Mouse (Mus musculus): ENCODE measurements around the gene Ifne. TPM values are rescaled to one million over a fixed set of nuclear protein-coding genes. Genes with fewer than 3 reads are reported as not detected.

The Ifne gene
- total and polyA plus RNA-seq, 3 experiments: not detected

DNA sequence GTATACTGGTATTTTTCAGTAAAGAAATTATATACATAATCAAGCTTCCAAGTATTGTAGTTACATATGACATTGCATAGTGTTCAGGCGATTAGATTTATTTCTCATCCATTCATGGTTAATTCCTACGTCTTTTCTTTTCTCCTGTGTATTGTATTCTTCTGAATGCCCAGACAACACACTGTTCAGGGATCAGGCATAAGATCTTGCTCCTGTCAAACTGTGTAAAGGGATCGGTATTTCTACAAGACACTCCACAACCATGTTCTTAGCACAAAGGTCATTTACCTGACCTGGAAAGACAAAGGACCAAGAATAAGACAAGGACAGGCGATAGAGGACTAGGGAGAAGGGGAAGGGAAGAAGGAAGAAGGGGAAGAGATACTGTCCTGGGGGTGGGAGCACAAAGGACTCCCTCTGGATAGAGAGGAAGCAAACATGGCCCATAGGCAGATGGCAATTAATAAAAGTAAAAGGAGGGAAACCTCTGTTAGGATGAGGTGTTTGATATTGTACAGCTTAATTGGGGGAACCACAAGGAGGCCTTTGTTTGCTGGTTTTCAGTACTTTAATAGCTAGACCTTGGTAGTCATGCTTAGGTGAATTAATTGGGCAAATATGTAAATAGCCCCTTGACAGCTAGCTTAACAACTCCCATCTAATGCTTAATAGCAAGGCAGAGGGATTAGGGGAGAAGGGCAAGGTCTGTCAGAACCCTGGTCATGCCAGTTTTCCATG is 28.8 kb downstream of the Ifne start:
- no peak for TF ChIP-seq KAT2A (conservative IDR thresholded peaks at IDR 0.05; ENCODE audit: low read depth, low read length)
- TF ChIP-seq SMC3 (IDR thresholded peaks at IDR 0.05; ENCODE audit: low read depth, low read length): no peak
- no peak for TF ChIP-seq ZNF384 (IDR thresholded peaks at IDR 0.05; ENCODE audit: low read depth, low read length)
- no peak for TF ChIP-seq BHLHE40 (IDR thresholded peaks at IDR 0.05; ENCODE audit: borderline replicate concordance, low read depth, low read length)
- no peak for TF ChIP-seq POLR2AphosphoS5 (IDR thresholded peaks at IDR 0.05; ENCODE audit: borderline replicate concordance, low read depth, low read length)
- TF ChIP-seq CHD2 (IDR thresholded peaks at IDR 0.05; ENCODE audit: low read length): no peak
- no peak for TF ChIP-seq MXI1 (IDR thresholded peaks at IDR 0.05; ENCODE audit: low read depth, low read length)
- no peak for TF ChIP-seq ETS1 (IDR thresholded peaks at IDR 0.05; ENCODE audit: low read depth, low read length)
- TF ChIP-seq RCOR1 (IDR thresholded peaks at IDR 0.05; ENCODE audit: low read depth, low read length): no peak
- TF ChIP-seq NRF1 (IDR thresholded peaks at IDR 0.05; ENCODE audit: insufficient read depth, low read depth, low read length, poor library complexity, severe bottlenecking): no peak
- no peak for TF ChIP-seq RAD21 (IDR thresholded peaks at IDR 0.05; ENCODE audit: low read depth, low read length)
- no peak for TF ChIP-seq ELF1 (IDR thresholded peaks at IDR 0.05; ENCODE audit: low read depth, low read length)
- TF ChIP-seq USF2 (IDR thresholded peaks at IDR 0.05; ENCODE audit: borderline replicate concordance in 1 of 2, insufficient read depth in 1 of 2, low read depth in 1 of 2, low read length in 2 of 2): no peak
- no peak for TF ChIP-seq UBTF (IDR thresholded peaks at IDR 0.05; ENCODE audit: borderline replicate concordance, insufficient read depth, low read depth, low read length)
- TF ChIP-seq POLR2A (IDR thresholded peaks at IDR 0.05; ENCODE audit: control insufficient read depth in 1 of 2, insufficient read depth in 1 of 2, low read depth in 1 of 2, low read length in 2 of 2, poor library complexity in 1 of 2): no peak
- no peak for TF ChIP-seq ZMIZ1 (IDR thresholded peaks at IDR 0.05; ENCODE audit: low read depth, low read length)
- no peaks in the 10 kb centered on the region for H3K79me2 ChIP-seq (ENCODE audit: control insufficient read depth, insufficient read depth, low read length, poor library complexity)
- no peak overlapping the region for H3K9ac ChIP-seq (ENCODE audit: control insufficient read depth, low read depth, low read length, poor library complexity, severe bottlenecking)
- no peaks in the 10 kb centered on the region for H3K36me3 ChIP-seq (ENCODE audit: control insufficient read depth in 1 of 2, insufficient read depth in 2 of 2, low read length in 2 of 2)
- H3K4me3 ChIP-seq (ENCODE audit: control insufficient read depth in 1 of 2, insufficient read depth in 1 of 2, low read depth in 2 of 2, low read length in 2 of 2): no peak overlapping the region
- no peaks in the 10 kb centered on the region for H3K4me1 ChIP-seq (ENCODE audit: control insufficient read depth in 1 of 2, insufficient read depth in 2 of 2, low read length in 2 of 2)
- no peak for DNase-seq (ENCODE audit: low read depth, low spot score)
- no peaks in the 10 kb centered on the region for H3K9me3 ChIP-seq (replicated peaks; ENCODE audit: insufficient read depth, low read length)
- peaks cover 4 to 26% of the 10 kb centered on the region in 2 experiments for H3K27me3 ChIP-seq (ENCODE audit: control insufficient read depth in 1 of 2, insufficient read depth in 2 of 2, low read length in 2 of 2)
- no peak overlapping the region for H3K27ac ChIP-seq (ENCODE audit: control insufficient read depth, low read depth, low read length)

DNA sequence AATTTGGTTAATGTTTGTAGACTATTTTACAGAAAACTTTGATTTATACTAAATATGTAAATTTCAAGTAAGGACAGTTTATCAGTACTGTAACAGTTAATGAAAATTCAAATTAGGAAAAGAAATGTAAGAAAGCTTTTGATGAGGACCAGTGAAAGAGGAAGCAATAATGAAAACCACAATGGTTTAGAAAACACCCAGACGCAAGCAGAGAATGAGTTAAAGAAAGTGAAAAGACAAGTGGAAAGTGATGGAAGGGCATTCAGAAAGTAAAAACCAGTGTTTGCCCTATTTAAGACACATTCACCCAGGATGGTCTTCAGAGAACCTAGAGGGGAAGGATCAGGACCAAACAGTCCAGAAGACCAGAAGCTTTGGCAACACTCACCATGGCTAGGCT is 30.3 kb downstream of the Ifne start, which contains the start of gene Ifna1:
Gene Ifna1, plus strand, starts transcription at position 390 of the 400 bp plus-strand sequence.
- Histone ChIP-seq H3K27me3 (ENCODE audit: control insufficient read depth in 1 of 2, insufficient read depth in 2 of 2, low read length in 2 of 2) (peaks cover 4 to 26% of the 10 kb centered on the region in 2 experiments), H3K36me3 (ENCODE audit: control insufficient read depth in 1 of 2, insufficient read depth in 2 of 2, low read length in 2 of 2) (no peaks in the 10 kb centered on the region), H3K79me2 (ENCODE audit: control insufficient read depth, insufficient read depth, low read length, poor library complexity) (no peaks in the 10 kb centered on the region), H3K4me1 (ENCODE audit: control insufficient read depth in 1 of 2, insufficient read depth in 2 of 2, low read length in 2 of 2) (no peaks in the 10 kb centered on the region; a peak in 1 of 4 replicates), H3K4me3 (ENCODE audit: control insufficient read depth in 1 of 2, insufficient read depth in 1 of 2, low read depth in 2 of 2, low read length in 2 of 2) (no peak within 1 kb of the TSS), H3K27ac (ENCODE audit: control insufficient read depth, low read depth, low read length) (no peak within 1 kb of the TSS), H3K9me3 (replicated peaks; ENCODE audit: insufficient read depth, low read length) (no peaks in the 10 kb centered on the region), H3K9ac (ENCODE audit: control insufficient read depth, low read depth, low read length, poor library complexity, severe bottlenecking) (no peak within 1 kb of the TSS)
- TF ChIP-seq HCFC1 (IDR thresholded peaks at IDR 0.05; ENCODE audit: low read depth, low read length): no peak
- no peak for TF ChIP-seq NRF1 (IDR thresholded peaks at IDR 0.05; ENCODE audit: insufficient read depth, low read depth, low read length, poor library complexity, severe bottlenecking)
- TF ChIP-seq RCOR1 (IDR thresholded peaks at IDR 0.05; ENCODE audit: low read depth, low read length): no peak
- DNase-seq (ENCODE audit: low read depth, low spot score): no peak
